Mouse (Mus musculus): Measurements from ENCODE around the gene Igfbp1. TPM values are rescaled to one million over a fixed set of nuclear protein-coding genes. Genes with fewer than 3 reads are reported as not detected.
"Not testable (repeated sequence)": the region's sequence is repeated elsewhere in the genome, so short reads cannot be mapped to it uniquely, and the experiment has no call there.

The Igfbp1 gene
- polyA plus RNA-seq, 1 experiment from 2014 or later, result 0.61 TPM

- no peaks in the 10 kb centered on the region for H3K9me3 ChIP-seq (replicated peaks)
- no peak overlapping the region for H3K9ac ChIP-seq
- WGBS, result 20% methylated on average over 17 of the region's 17 CpGs
- no peak for ATAC-seq (ENCODE audit: insufficient number of reproducible peaks, low FRiP score)
- H3K4me1 ChIP-seq (replicated peaks), result peaks cover 27% of the 10 kb centered on the region
- H3K4me3 ChIP-seq, result peak overlapping the region; percentile 63
- H3K36me3 ChIP-seq, result no peaks in the 10 kb centered on the region
- no peak overlapping the region for H3K27ac ChIP-seq (ENCODE audit: poor library complexity, severe bottlenecking)
- H3K4me2 ChIP-seq, result peak overlapping the region; percentile 95
- H3K27me3 ChIP-seq (replicated peaks), result peaks cover 34% of the 10 kb centered on the region
Measured at GRCm38 (mm10) chr11:7212126-7212798, 14.7 kb downstream of the Igfbp1 start.

GRCm38 (mm10) chr11:7213161-7213500, 15.5 kb downstream of the Igfbp1 start:
- Histone ChIP-seq H3K27me3 (replicated peaks) (peaks cover 34% of the 10 kb centered on the region), H3K9ac (peak overlapping the region; percentile 60; the same call in 1 of the 2 replicates), H3K4me2 (peak overlapping the region; percentile 95), H3K4me1 (replicated peaks) (peaks cover 27% of the 10 kb centered on the region), H3K36me3 (no peaks in the 10 kb centered on the region), H3K4me3 (peak overlapping the region; percentile 63), H3K27ac (ENCODE audit: poor library complexity, severe bottlenecking) (no peak overlapping the region), H3K9me3 (replicated peaks) (no peaks in the 10 kb centered on the region)
- ATAC-seq (ENCODE audit: insufficient number of reproducible peaks, low FRiP score), result no peak; the same call in 1 of the 2 replicates
- WGBS, result 1% methylated on average over 19 of the region's 19 CpGs

- peaks cover 34% of the 10 kb centered on the region for H3K27me3 ChIP-seq (replicated peaks)
- under 1% methylated on average over 103 of the region's 104 CpGs for WGBS
- H3K9ac ChIP-seq, result peak within 1 kb of the TSS; percentile 60
- peak within 1 kb of the TSS; percentile 95 for H3K4me2 ChIP-seq
- H3K9me3 ChIP-seq (replicated peaks), result no peaks in the 10 kb centered on the region
- H3K36me3 ChIP-seq, result no peaks in the 10 kb centered on the region
- H3K27ac ChIP-seq (ENCODE audit: poor library complexity, severe bottlenecking), result no peak within 1 kb of the TSS
- H3K4me1 ChIP-seq (replicated peaks), result peaks cover 27% of the 10 kb centered on the region
- peak; percentile 70 for ATAC-seq (ENCODE audit: insufficient number of reproducible peaks, low FRiP score)
- H3K4me3 ChIP-seq, result peak within 1 kb of the TSS; percentile 63
Measured at GRCm38 (mm10) chr11:7213501-7214341, 16.1 kb downstream of the Igfbp1 start, which contains the start of gene Igfbp3. Gene Igfbp3, minus strand, starts transcription at chr11:7213923.

GRCm38 (mm10) chr11:7214342-7214660, 16.7 kb downstream of the Igfbp1 start:
- Histone ChIP-seq H3K4me1 (replicated peaks) (peaks cover 27% of the 10 kb centered on the region), H3K9me3 (replicated peaks) (no peaks in the 10 kb centered on the region), H3K27ac (ENCODE audit: poor library complexity, severe bottlenecking) (no peak overlapping the region), H3K9ac (peak overlapping the region; percentile 15; the same call in 1 of the 2 replicates), H3K4me2 (peak overlapping the region; percentile 95), H3K4me3 (peak overlapping the region; percentile 63), H3K27me3 (replicated peaks) (peaks cover 34% of the 10 kb centered on the region), H3K36me3 (no peaks in the 10 kb centered on the region)
- WGBS, result 2% methylated on average over 12 of the region's 12 CpGs
- no peak; the same call in 1 of the 2 replicates for ATAC-seq (ENCODE audit: insufficient number of reproducible peaks, low FRiP score)

- no peak overlapping the region for H3K9ac ChIP-seq
- no peaks in the 10 kb centered on the region for H3K36me3 ChIP-seq
- H3K4me1 ChIP-seq (replicated peaks), result peaks cover 27% of the 10 kb centered on the region
- H3K27ac ChIP-seq (ENCODE audit: poor library complexity, severe bottlenecking), result no peak overlapping the region
- H3K4me3 ChIP-seq, result peak overlapping the region; percentile 63; the same call in 1 of the 2 replicates
- no peak for ATAC-seq (ENCODE audit: insufficient number of reproducible peaks, low FRiP score)
- H3K9me3 ChIP-seq (replicated peaks), result no peaks in the 10 kb centered on the region
- peaks cover 34% of the 10 kb centered on the region for H3K27me3 ChIP-seq (replicated peaks)
- WGBS, result 6% methylated on average over 14 of the region's 14 CpGs
- peak overlapping the region; percentile 95 for H3K4me2 ChIP-seq
Measured at GRCm38 (mm10) chr11:7214761-7215160, 17.2 kb downstream of the Igfbp1 start.

- H3K4me1 ChIP-seq (replicated peaks), result peaks cover 27% of the 10 kb centered on the region
- H3K4me2 ChIP-seq, result no peak overlapping the region
- H3K36me3 ChIP-seq, result no peaks in the 10 kb centered on the region
- no peak overlapping the region for H3K4me3 ChIP-seq
- no peak for ATAC-seq (ENCODE audit: insufficient number of reproducible peaks, low FRiP score)
- H3K27me3 ChIP-seq (replicated peaks), result peaks cover 32% of the 10 kb centered on the region
- 16% methylated on average over 8 of the region's 8 CpGs for WGBS
- no peak overlapping the region for H3K9ac ChIP-seq
- no peak overlapping the region for H3K27ac ChIP-seq (ENCODE audit: poor library complexity, severe bottlenecking)
- H3K9me3 ChIP-seq (replicated peaks), result no peaks in the 10 kb centered on the region
Measured at GRCm38 (mm10) chr11:7215703-7216102, 18.1 kb downstream of the Igfbp1 start.

- not testable (repeated sequence) for H3K27ac ChIP-seq (ENCODE audit: poor library complexity, severe bottlenecking); H3K9ac ChIP-seq; ATAC-seq (ENCODE audit: insufficient number of reproducible peaks, low FRiP score); H3K4me3 ChIP-seq; H3K9me3 ChIP-seq (replicated peaks); H3K4me1 ChIP-seq (replicated peaks); H3K36me3 ChIP-seq; H3K4me2 ChIP-seq; H3K27me3 ChIP-seq (replicated peaks)
- 79% methylated on average over 8 of the region's 8 CpGs for WGBS
Measured at GRCm38 (mm10) chr11:7221826-7222225, 24.2 kb downstream of the Igfbp1 start.

- 63% methylated on average over 2 of the region's 2 CpGs for WGBS
- no peak for ATAC-seq (ENCODE audit: insufficient number of reproducible peaks, low FRiP score)
- H3K36me3 ChIP-seq, result no peaks in the 10 kb centered on the region
- H3K4me1 ChIP-seq (replicated peaks), result no peaks in the 10 kb centered on the region
- H3K4me3 ChIP-seq, result no peak overlapping the region
- H3K4me2 ChIP-seq, result no peak overlapping the region
- H3K9me3 ChIP-seq (replicated peaks), result no peaks in the 10 kb centered on the region
- H3K27ac ChIP-seq (ENCODE audit: poor library complexity, severe bottlenecking), result no peak overlapping the region
- H3K9ac ChIP-seq, result no peak overlapping the region
- H3K27me3 ChIP-seq (replicated peaks), result no peaks in the 10 kb centered on the region
Measured at GRCm38 (mm10) chr11:7226200-7226599, 28.6 kb downstream of the Igfbp1 start.

GRCm38 (mm10) chr11:7226810-7227550, 29.4 kb downstream of the Igfbp1 start:
- Histone ChIP-seq H3K27ac (ENCODE audit: poor library complexity, severe bottlenecking) (no peak overlapping the region), H3K4me3 (no peak overlapping the region), H3K4me1 (replicated peaks) (no peaks in the 10 kb centered on the region), H3K9ac (no peak overlapping the region), H3K36me3 (no peaks in the 10 kb centered on the region), H3K4me2 (no peak overlapping the region), H3K27me3 (replicated peaks) (no peaks in the 10 kb centered on the region), H3K9me3 (replicated peaks) (no peaks in the 10 kb centered on the region)
- WGBS, result 82% methylated on average over 7 of the region's 7 CpGs
- ATAC-seq (ENCODE audit: insufficient number of reproducible peaks, low FRiP score), result no peak

- Histone ChIP-seq H3K36me3 (no peaks in the 10 kb centered on the region), H3K4me1 (replicated peaks) (no peaks in the 10 kb centered on the region), H3K27ac (ENCODE audit: poor library complexity, severe bottlenecking) (no peak overlapping the region), H3K4me2 (no peak overlapping the region), H3K9me3 (replicated peaks) (no peaks in the 10 kb centered on the region), H3K4me3 (no peak overlapping the region), H3K9ac (no peak overlapping the region), H3K27me3 (replicated peaks) (no peaks in the 10 kb centered on the region)
- no peak for ATAC-seq (ENCODE audit: insufficient number of reproducible peaks, low FRiP score)
- 73% methylated on average over 4 of the region's 4 CpGs for WGBS
Measured at GRCm38 (mm10) chr11:7228107-7228506, 30.5 kb downstream of the Igfbp1 start.

GRCm38 (mm10) chr11:7230000-7230399, 32.4 kb downstream of the Igfbp1 start:
- H3K36me3 ChIP-seq, result no peaks in the 10 kb centered on the region
- no peak overlapping the region for H3K9ac ChIP-seq
- no peaks in the 10 kb centered on the region for H3K27me3 ChIP-seq (replicated peaks)
- 78% methylated on average over 4 of the region's 4 CpGs for WGBS
- H3K4me1 ChIP-seq (replicated peaks), result no peaks in the 10 kb centered on the region
- H3K4me3 ChIP-seq, result no peak overlapping the region
- H3K9me3 ChIP-seq (replicated peaks), result no peaks in the 10 kb centered on the region
- H3K4me2 ChIP-seq, result no peak overlapping the region
- no peak for ATAC-seq (ENCODE audit: insufficient number of reproducible peaks, low FRiP score)
- no peak overlapping the region for H3K27ac ChIP-seq (ENCODE audit: poor library complexity, severe bottlenecking)

Measured in heart, embryonic 12.5 days (tissue).